Mouse (Mus musculus): ENCODE data around the gene Ak1.

- TF ChIP-seq CTCF (IDR thresholded peaks at IDR 0.05; ENCODE audit: borderline replicate concordance, insufficient read depth, low read depth, low read length) (no peak), POLR2A (IDR thresholded peaks at IDR 0.05; ENCODE audit: borderline replicate concordance, insufficient read depth, low read length) (no peak)
These were observed 45.0 kb upstream of the Ak1 start for GRCm38 (mm10) chr2:32576532-32576931.
